20 mouse cellular contexts compared by ENCODE assay signal in genomic region chr16:49793596-49793995, GRCm38 (mm10). TPM values are rescaled to one million over a fixed set of nuclear protein-coding genes. Genes with fewer than 3 reads are reported as not detected.
DNase-seq lines count a peak whose midpoint lies in the region; ATAC-seq and TF ChIP-seq lines count a peak whose summit lies in the region.
"Had no signal": no experiment of that assay in that cellular context is flagged by ENCODE, and none has a peak within 500 bp of the region (broad histone marks: within the 10 kb centered on the region; RNA-seq: fewer than 3 reads in every experiment).

No protein-coding gene starts in this region.

- WGBS in liver, embryonic 13.5 days (ENCODE audit: insufficient replicate concordance), result 77% methylated on average over 9 of the region's 9 CpGs
- WGBS in liver, postnatal 0 days (ENCODE audit: insufficient replicate concordance), result 84% methylated on average over 9 of the region's 9 CpGs
- 80% methylated on average over 9 of the region's 9 CpGs for WGBS in bone marrow, adult 2 months
- 76% methylated on average over 9 of the region's 9 CpGs for WGBS in liver, embryonic 16.5 days (ENCODE audit: insufficient replicate concordance)
- 92% methylated on average over 9 of the region's 9 CpGs for WGBS in forebrain, embryonic 12.5 days

- ATAC-seq in liver, embryonic 13.5 days (ENCODE audit: low read depth), result no peak
- ATAC-seq in liver, postnatal 0 days, result no peak
- ATAC-seq in liver, embryonic 16.5 days (ENCODE audit: low read depth), result no peak
- ATAC-seq in cerebellum, adult (ENCODE audit: insufficient number of reproducible peaks, low FRiP score, low TSS enrichment), result no peak
- no peak for ATAC-seq in forebrain, embryonic 12.5 days (ENCODE audit: low FRiP score)
- ATAC-seq: forebrain, embryonic 16.5 days had no signal

- H3K4me3 ChIP-seq in liver, embryonic 13.5 days (replicated peaks), result no peak overlapping the region
- no peak overlapping the region for H3K4me3 ChIP-seq in liver, postnatal 0 days (ENCODE audit: low read depth, low read length)
- no peak overlapping the region for H3K4me3 ChIP-seq in CH12.LX (replicated peaks in 1 of 3; ENCODE audit: low read depth in 2 of 3, low read length in 2 of 3, poor library complexity in 1 of 3)
- H3K4me3 ChIP-seq in bone marrow, adult 2 months (replicated peaks; ENCODE audit: control insufficient read depth, low read depth, low read length), result no peak overlapping the region
- no peak overlapping the region for H3K4me3 ChIP-seq in liver, embryonic 16.5 days (ENCODE audit: low read depth, low read length)
- no peak overlapping the region for H3K4me3 ChIP-seq in forebrain, embryonic 12.5 days (replicated peaks)
- H3K4me3 ChIP-seq: embryonic facial prominence, embryonic 12.5 days; heart, adult 2 months; heart, embryonic 15.5 days; hindbrain, embryonic 10.5 days had no signal

- no peak for TF ChIP-seq RAD21 in CH12.LX (IDR thresholded peaks at IDR 0.05; ENCODE audit: low read depth, low read length)

- no peaks in the 10 kb centered on the region for H3K79me2 ChIP-seq in CH12.LX (replicated peaks; ENCODE audit: control insufficient read depth, extremely low read depth, insufficient read depth, poor library complexity, severe bottlenecking)

- peak overlapping the region; percentile 47; the same call in 1 of the 2 replicates for H3K9ac ChIP-seq in liver, embryonic 13.5 days
- no peak overlapping the region for H3K9ac ChIP-seq in liver, postnatal 0 days (replicated peaks)
- H3K9ac ChIP-seq in CH12.LX (ENCODE audit: insufficient read depth, low read depth), result no peak overlapping the region
- peak overlapping the region; percentile 26; the same call in 1 of the 2 replicates for H3K9ac ChIP-seq in liver, embryonic 16.5 days (ENCODE audit: low read depth, low read length)
- no peak overlapping the region for H3K9ac ChIP-seq in forebrain, embryonic 12.5 days
- H3K9ac ChIP-seq: embryonic facial prominence, embryonic 12.5 days; heart, embryonic 15.5 days; hindbrain, embryonic 14.5 days had no signal

- H3K4me2 ChIP-seq in liver, embryonic 13.5 days, result no peak overlapping the region
- H3K4me2 ChIP-seq in liver, postnatal 0 days (ENCODE audit: low read depth, low read length), result no peak overlapping the region
- H3K4me2 ChIP-seq in CH12.LX (ENCODE audit: insufficient read depth, low read depth, poor library complexity, severe bottlenecking), result peak overlapping the region; percentile 46; the same call in 1 of the 2 replicates
- H3K4me2 ChIP-seq in liver, embryonic 16.5 days (ENCODE audit: low read depth, low read length), result no peak overlapping the region; the same call in 1 of the 2 replicates
- H3K4me2 ChIP-seq in forebrain, embryonic 12.5 days, result no peak overlapping the region
- H3K4me2 ChIP-seq: embryonic facial prominence, embryonic 12.5 days; heart, embryonic 11.5 days; hindbrain, embryonic 14.5 days had no signal

- no peaks in the 10 kb centered on the region for H3K27me3 ChIP-seq in liver, embryonic 13.5 days
- no peaks in the 10 kb centered on the region for H3K27me3 ChIP-seq in liver, postnatal 0 days (ENCODE audit: insufficient read depth, low read length)
- no peaks in the 10 kb centered on the region for H3K27me3 ChIP-seq in CH12.LX (replicated peaks)
- H3K27me3 ChIP-seq in liver, embryonic 16.5 days (ENCODE audit: control insufficient read depth, insufficient read depth, low read depth, low read length), result no peaks in the 10 kb centered on the region
- H3K27me3 ChIP-seq in forebrain, embryonic 12.5 days, result no peaks in the 10 kb centered on the region
- H3K27me3 ChIP-seq: embryonic facial prominence, embryonic 12.5 days; heart, embryonic 15.5 days had no signal

- no peak for TF ChIP-seq POLR2A in CH12.LX (IDR thresholded peaks at IDR 0.05; ENCODE audit: low read depth, low read length)
- no peak for TF ChIP-seq POLR2A in bone marrow, adult 2 months (IDR thresholded peaks at IDR 0.05; ENCODE audit: borderline replicate concordance, control insufficient read depth, low read depth, low read length)

- no peak for DNase-seq in liver, embryonic 13.5 days
- no peak for DNase-seq in liver, postnatal 0 days
- no peak for DNase-seq in CH12.LX (ENCODE audit: extremely low read depth)
- DNase-seq: adrenal gland, adult 8-10 months; adrenal gland, postnatal 36 days; cerebellum, adult 11-12 months; cerebellum, adult 9-10 months; cerebellum, postnatal 25 days; gastrocnemius, postnatal 10 days; heart, adult 2 months had no signal

- dilution Hi-C loops in CH12.LX (cut with MboI; ENCODE audit: extremely low pct_ligation_motif_present, extremely low pct_unique_long_range_greater_than_20kb, low sequenced_read_pairs), result no loop called here

- peaks cover 76% of the 10 kb centered on the region for H3K4me1 ChIP-seq in liver, embryonic 13.5 days (replicated peaks)
- H3K4me1 ChIP-seq in liver, postnatal 0 days (ENCODE audit: insufficient read depth), result peaks cover 51% of the 10 kb centered on the region
- peaks cover 36 to 60% of the 10 kb centered on the region in 2 experiments for H3K4me1 ChIP-seq in CH12.LX (ENCODE audit: control insufficient read depth in 1 of 2, insufficient read depth in 2 of 2)
- peaks cover 11% of the 10 kb centered on the region for H3K4me1 ChIP-seq in bone marrow, adult 2 months (ENCODE audit: control insufficient read depth, insufficient read depth, low read length)
- H3K4me1 ChIP-seq in liver, embryonic 16.5 days (ENCODE audit: control insufficient read depth, low read depth, low read length), result peaks cover 56% of the 10 kb centered on the region
- H3K4me1 ChIP-seq in forebrain, embryonic 12.5 days, result no peaks in the 10 kb centered on the region
- H3K4me1 ChIP-seq: embryonic facial prominence, embryonic 12.5 days; hindbrain, embryonic 10.5 days had no signal

- H3K27ac ChIP-seq in liver, embryonic 13.5 days, result peak overlapping the region; percentile 68
- no peak overlapping the region for H3K27ac ChIP-seq in liver, postnatal 0 days (ENCODE audit: low read depth)
- H3K27ac ChIP-seq in CH12.LX (ENCODE audit: insufficient read depth, low read depth), result no peak overlapping the region
- 0 out of 2 replicates have a peak overlapping the region, but pooled peaks have one; percentile 15 for H3K27ac ChIP-seq in bone marrow, adult 2 months (ENCODE audit: control insufficient read depth, insufficient read depth, low read depth, low read length, poor library complexity)
- H3K27ac ChIP-seq in liver, embryonic 16.5 days (ENCODE audit: low read length), result 0 out of 2 replicates have a peak overlapping the region, but pooled peaks have one; percentile 4
- H3K27ac ChIP-seq in forebrain, embryonic 12.5 days, result no peak overlapping the region
- H3K27ac ChIP-seq: embryonic facial prominence, embryonic 12.5 days; heart, adult 2 months; hindbrain, embryonic 10.5 days; hindbrain, embryonic 14.5 days had no signal

- in situ Hi-C loops in CH12.LX (cut with MboI; ENCODE audit: low pct_ligation_motif_present, low pct_unique_long_range_greater_than_20kb, low sequenced_read_pairs), result no loop called here

- no peak for TF ChIP-seq CTCF in liver, postnatal 0 days (IDR thresholded peaks at IDR 0.05; ENCODE audit: low read depth)
- TF ChIP-seq CTCF in CH12.LX (conservative IDR thresholded peaks at IDR 0.05 in 1 of 2, IDR thresholded peaks at IDR 0.05 in 1 of 2; ENCODE audit: low read depth in 2 of 2, low read length in 2 of 2), result no peak
- TF ChIP-seq CTCF in bone marrow, adult 2 months (IDR thresholded peaks at IDR 0.05; ENCODE audit: control insufficient read depth, insufficient read depth, low read length), result no peak

- no peaks in the 10 kb centered on the region for H3K9me3 ChIP-seq in liver, embryonic 13.5 days (replicated peaks)
- no peaks in the 10 kb centered on the region for H3K9me3 ChIP-seq in liver, postnatal 0 days (ENCODE audit: low read length)
- H3K9me3 ChIP-seq in CH12.LX (replicated peaks; ENCODE audit: low read length), result no peaks in the 10 kb centered on the region
- no peaks in the 10 kb centered on the region for H3K9me3 ChIP-seq in liver, embryonic 16.5 days (replicated peaks; ENCODE audit: control insufficient read depth, low read length)
- H3K9me3 ChIP-seq in forebrain, embryonic 12.5 days, result no peaks in the 10 kb centered on the region
- H3K9me3 ChIP-seq: embryonic facial prominence, embryonic 12.5 days; heart, embryonic 15.5 days; hindbrain, embryonic 10.5 days had no signal

- no peak for TF ChIP-seq EP300 in liver, postnatal 0 days (IDR thresholded peaks at IDR 0.05; ENCODE audit: low read depth)
- TF ChIP-seq EP300 in CH12.LX (IDR thresholded peaks at IDR 0.05; ENCODE audit: low read length), result no peak

- H3K36me3 ChIP-seq in liver, embryonic 13.5 days, result no peaks in the 10 kb centered on the region
- no peaks in the 10 kb centered on the region for H3K36me3 ChIP-seq in liver, postnatal 0 days (replicated peaks; ENCODE audit: insufficient read depth, low read length)
- no peaks in the 10 kb centered on the region for H3K36me3 ChIP-seq in CH12.LX (replicated peaks in 1 of 2; ENCODE audit: control insufficient read depth in 1 of 2, insufficient read depth in 1 of 2, low read length in 1 of 2)
- no peaks in the 10 kb centered on the region for H3K36me3 ChIP-seq in liver, embryonic 16.5 days (ENCODE audit: control insufficient read depth, insufficient read depth)
- no peaks in the 10 kb centered on the region for H3K36me3 ChIP-seq in forebrain, embryonic 12.5 days (replicated peaks)
- H3K36me3 ChIP-seq: embryonic facial prominence, embryonic 12.5 days; heart, embryonic 15.5 days; hindbrain, embryonic 10.5 days had no signal

TF ChIP-seq in CH12.LX, 34 proteins besides CTCF, POLR2A, EP300 and RAD21 (continues in another document):
- TF ChIP-seq MAZ (IDR thresholded peaks at IDR 0.05; ENCODE audit: low read depth, low read length) (no peak), BHLHE40 (IDR thresholded peaks at IDR 0.05; ENCODE audit: low read depth, low read length) (no peak), ZKSCAN1 (IDR thresholded peaks at IDR 0.05; ENCODE audit: borderline replicate concordance, low read depth, low read length) (no peak), MYC (IDR thresholded peaks at IDR 0.05; ENCODE audit: low read depth, low read length) (no peak), UBTF (IDR thresholded peaks at IDR 0.05; ENCODE audit: low read depth, low read length) (no peak), GABPA (IDR thresholded peaks at IDR 0.05; ENCODE audit: insufficient replicate concordance, low read depth, low read length) (no peak), E2F4 (IDR thresholded peaks at IDR 0.05; ENCODE audit: insufficient replicate concordance, low read depth, low read length) (no peak), USF1 (IDR thresholded peaks at IDR 0.05; ENCODE audit: low read depth, low read length) (no peak)

RNA-seq across cellular contexts. Expression of gene Cd47, which starts 6.7 kb away (rescaled TPM):
- polyA plus RNA-seq in liver, embryonic 13.5 days (2015; fragmentation: Nextera tagmentation; extraction: Ambion mirVana), result 301 and 344 TPM in 2 replicates
- polyA plus RNA-seq in liver, postnatal 0 days (2015; fragmentation: Nextera tagmentation; extraction: Ambion mirVana), result 285 and 286 TPM in 2 replicates
- total RNA-seq in CH12.LX (2012; rRNA removed) (111 and 142 TPM in 2 replicates), CH12.LX (2014; rRNA removed) (277 and 278 TPM in 2 replicates)
- polyA plus RNA-seq in CH12.LX (2012; ENCODE audit: insufficient read length, low read depth), result 102 and 109 TPM in 2 replicates
- 159 and 163 TPM in 2 replicates for polyA plus RNA-seq in bone marrow, adult 2 months (2011; ENCODE audit: insufficient read depth, insufficient read length, low replicate concordance, missing spikeins)
- 286 and 291 TPM in 2 replicates for polyA plus RNA-seq in liver, embryonic 16.5 days (2015; fragmentation: Nextera tagmentation; extraction: Ambion mirVana)
- polyA plus RNA-seq in forebrain, embryonic 12.5 days (2016; fragmentation: Nextera tagmentation; extraction: Ambion mirVana), result 61.0 and 61.4 TPM in 2 replicates

Comparison
In these comparisons a context has a peak if more than half of its experiments do, and no peak if none do; other contexts are left out.
1. H3K27ac ChIP-seq: peak in liver, embryonic 13.5 days (single experiment), bone marrow, adult 2 months (single experiment) and liver, embryonic 16.5 days (single experiment); none in liver, postnatal 0 days (single experiment), CH12.LX (single experiment) and forebrain, embryonic 12.5 days (single experiment).
2. H3K9ac ChIP-seq: peak in liver, embryonic 13.5 days (single experiment) and liver, embryonic 16.5 days (single experiment); none in liver, postnatal 0 days (single experiment), CH12.LX (single experiment) and forebrain, embryonic 12.5 days (single experiment).